Mouse (Mus musculus) T-helper 1 cell (primary cell): ENCODE measurements around the gene Rps6kc1.

Source experiments
- in situ Hi-C: fragments of 300-600 bp; cut with MboI, MseI; formaldehyde crosslinking; loops from one replicate; pipeline ENCODE4 v1.15.1; 2025; ENCODE audit warnings: high pct_unique_total_duplicates

Rps6kc1 gene

GRCm38 (mm10) chr1:190911415-190912123, at the start of gene Rps6kc1:
Rps6kc1 (minus strand) TSS chr1:190911770.
- in situ Hi-C loops, result loop anchor here (25.0 kb wide), 1 partner anchor 1851 kb away; the partner anchor contains the start of gene Hhat

DNA sequence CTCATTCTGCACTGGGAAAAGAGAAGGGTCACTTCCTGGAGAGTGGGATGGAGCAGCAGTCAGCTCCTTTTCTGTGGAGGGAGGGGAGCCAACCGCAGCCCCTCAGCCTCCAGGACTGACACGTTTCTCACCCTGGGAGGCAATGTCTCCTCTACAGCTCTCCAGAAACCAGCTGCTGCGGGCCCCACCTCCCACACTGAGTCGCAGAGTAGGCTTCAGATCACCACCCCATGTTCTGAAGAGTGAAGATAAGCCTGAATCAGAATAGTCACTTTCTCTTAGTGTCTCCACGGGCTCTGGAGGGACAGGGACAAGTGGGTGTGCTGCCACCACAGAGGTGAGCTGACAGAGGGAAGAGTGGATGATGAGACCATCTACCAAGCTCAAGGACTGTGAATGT, 47.3 kb upstream of the Rps6kc1 start:
- in situ Hi-C loops, result loop anchor here (10.0 kb wide), 1 partner anchor 434 kb away; no protein-coding TSS in a partner anchor

DNA sequence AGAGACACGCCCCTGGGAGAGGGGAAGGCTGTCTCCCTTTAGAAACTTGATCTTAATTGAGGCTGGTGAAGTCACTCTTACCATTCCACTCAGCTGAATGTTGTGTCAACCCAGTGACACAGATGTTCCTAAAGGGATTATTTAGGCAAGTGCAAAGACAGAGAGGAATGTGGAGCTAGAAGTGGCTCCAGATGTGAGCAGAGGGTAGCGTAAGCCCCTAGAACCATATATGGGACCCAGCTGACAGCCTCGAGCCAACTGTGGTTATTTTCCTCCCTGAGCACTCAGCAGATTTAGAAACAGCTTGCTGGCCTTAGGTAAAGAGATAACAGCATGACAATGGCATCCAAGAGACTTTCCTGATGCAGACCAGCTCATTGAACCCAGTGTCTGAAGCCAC, 41.4 kb upstream of the Rps6kc1 start:
- in situ Hi-C loops, result loop anchor here (10.0 kb wide), 1 partner anchor 428 kb away; no protein-coding TSS in a partner anchor

GRCm38 (mm10) chr1:190951014-190951413, 39.4 kb upstream of the Rps6kc1 start:
- in situ Hi-C loops, result loop anchor here (10.0 kb wide), 1 partner anchor 426 kb away; no protein-coding TSS in a partner anchor

GRCm38 (mm10) chr1:190948846-190949245, 37.3 kb upstream of the Rps6kc1 start:
- in situ Hi-C loops, result loop anchor here (10.0 kb wide), 1 partner anchor 136 kb away; no protein-coding TSS in a partner anchor

DNA sequence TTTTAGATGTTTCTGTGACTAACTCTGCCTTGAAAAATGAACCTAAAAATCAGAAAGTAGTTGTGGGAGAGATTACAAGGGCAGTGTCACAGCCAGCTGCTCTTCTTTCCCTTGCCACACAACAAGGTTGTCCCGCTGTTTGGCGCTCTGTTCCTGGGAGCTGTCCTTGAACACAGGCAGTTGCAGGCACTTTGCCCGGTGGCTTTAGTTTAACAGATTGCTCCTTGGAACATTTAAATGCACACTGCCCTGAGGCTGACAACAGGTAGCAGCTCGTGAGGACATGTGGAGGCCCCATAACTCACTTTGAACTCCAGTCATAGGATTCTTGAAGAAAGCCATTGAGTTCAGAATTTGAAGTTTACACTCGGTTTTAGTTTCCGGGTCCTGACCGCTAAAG, 36.9 kb upstream of the Rps6kc1 start:
- in situ Hi-C loops, result loop anchor here (10.0 kb wide), 1 partner anchor 136 kb away; no protein-coding TSS in a partner anchor

- in situ Hi-C loops, result loop anchor here (10.0 kb wide), 1 partner anchor 137 kb away; no protein-coding TSS in a partner anchor
Measured at GRCm38 (mm10) chr1:190947986-190948385, 36.4 kb upstream of the Rps6kc1 start.

DNA sequence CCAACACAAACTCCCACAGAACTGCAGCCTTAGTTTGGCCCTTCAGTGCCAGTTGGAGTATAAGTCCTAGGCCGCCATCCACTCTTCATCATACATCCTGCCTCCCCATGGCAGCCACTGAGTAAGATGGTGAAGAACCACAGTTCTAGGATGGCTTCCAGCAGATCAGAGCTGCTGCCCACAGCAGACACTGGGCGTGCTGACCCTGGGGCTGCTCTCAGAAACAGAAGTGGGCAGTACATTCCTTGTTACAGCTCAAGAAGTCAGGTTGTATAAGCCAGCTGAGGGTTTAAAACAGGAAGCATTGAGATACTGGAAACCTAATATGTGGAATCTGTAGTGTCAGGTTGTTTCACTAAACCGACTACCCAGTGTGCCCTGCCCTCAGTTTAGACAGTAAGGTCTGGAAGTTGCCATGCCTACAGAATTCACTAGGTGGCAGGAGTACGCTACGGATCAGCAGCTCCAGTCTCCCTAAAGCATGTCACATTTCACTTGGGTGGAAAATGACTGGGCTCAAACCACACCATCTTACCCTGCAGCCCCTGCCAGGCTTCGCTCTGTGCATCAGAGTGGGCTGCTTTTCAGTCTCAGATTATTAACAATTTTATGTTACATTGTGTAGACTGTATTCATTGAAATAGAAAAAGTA, 32.7 kb upstream of the Rps6kc1 start:
- in situ Hi-C loops, result loop anchor here (5.0 to 10.0 kb wide), 2 partner anchors 113 to 141 kb away; no protein-coding TSS in a partner anchor

GRCm38 (mm10) chr1:190939803-190940202, 28.2 kb upstream of the Rps6kc1 start:
- in situ Hi-C loops, result loop anchor here (5.0 to 10.0 kb wide), 2 partner anchors 117 to 145 kb away; no protein-coding TSS in a partner anchor

GRCm38 (mm10) chr1:190930181-190930580, 18.6 kb upstream of the Rps6kc1 start:
- in situ Hi-C loops, result no loop called here

- in situ Hi-C loops, result no loop called here
Measured at GRCm38 (mm10) chr1:190929010-190929695, 17.6 kb upstream of the Rps6kc1 start.

GRCm38 (mm10) chr1:190928370-190929009, 16.9 kb upstream of the Rps6kc1 start:
- in situ Hi-C loops, result no loop called here

GRCm38 (mm10) chr1:190927751-190928369, 16.3 kb upstream of the Rps6kc1 start:
- in situ Hi-C loops, result no loop called here

DNA sequence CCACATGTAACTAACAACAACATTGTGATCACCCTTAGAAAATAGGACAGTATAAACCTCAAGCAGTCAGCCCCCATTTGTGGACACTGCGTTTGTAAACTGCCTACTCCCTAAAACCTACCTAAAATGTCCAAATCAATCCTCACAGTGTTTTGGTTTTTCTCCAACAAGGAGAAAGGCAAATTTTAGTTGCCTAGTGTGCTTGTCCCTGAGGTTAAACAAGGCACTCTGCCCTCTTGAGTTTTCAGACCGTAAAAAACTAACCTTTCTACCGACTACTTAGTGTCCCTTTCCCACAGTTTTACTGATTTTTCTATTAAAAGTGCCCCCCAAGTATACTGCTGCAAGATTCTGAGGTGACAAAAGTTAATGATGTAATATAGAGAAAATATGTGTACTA, 15.7 kb upstream of the Rps6kc1 start:
- in situ Hi-C loops, result no loop called here

- in situ Hi-C loops, result loop anchor here (25.0 kb wide), 1 partner anchor 1837 kb away; the partner anchor contains the start of gene Hhat
Measured at GRCm38 (mm10) chr1:190924812-190925211, 13.2 kb upstream of the Rps6kc1 start, which contains the start of gene Angel2. Angel2 (plus strand) TSS chr1:190925112.

GRCm38 (mm10) chr1:190919725-190920469, 8.3 kb upstream of the Rps6kc1 start:
- in situ Hi-C loops, result loop anchor here (25.0 kb wide), 1 partner anchor 1842 kb away; the partner anchor contains the start of gene Hhat

GRCm38 (mm10) chr1:190918938-190919337, 7.4 kb upstream of the Rps6kc1 start:
- in situ Hi-C loops, result loop anchor here (25.0 kb wide), 1 partner anchor 1843 kb away; the partner anchor contains the start of gene Hhat

DNA sequence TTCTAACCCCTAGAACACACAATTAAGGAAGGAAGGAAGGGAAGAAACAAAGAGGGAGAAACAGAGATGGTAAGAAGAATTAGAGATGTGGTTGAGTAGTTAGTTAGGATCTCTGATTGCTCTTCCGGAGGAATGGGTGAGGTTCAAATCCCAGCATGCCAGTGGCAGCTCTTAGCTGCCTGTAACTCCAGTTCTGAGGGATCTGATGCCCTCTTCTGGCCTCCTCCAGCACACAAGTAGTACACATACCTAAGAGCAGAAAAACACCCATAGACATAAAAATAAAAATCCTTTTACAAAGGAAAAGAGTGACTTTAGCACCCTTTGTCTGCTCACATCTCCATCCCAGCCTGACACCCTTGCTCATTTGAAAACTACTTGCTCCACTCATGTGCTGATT, 1.1 kb upstream of the Rps6kc1 start:
- in situ Hi-C loops, result loop anchor here (25.0 kb wide), 1 partner anchor 1850 kb away; the partner anchor contains the start of gene Hhat

GRCm38 (mm10) chr1:190910836-190911235, 734 bp downstream of the Rps6kc1 start:
- in situ Hi-C loops, result loop anchor here (25.0 kb wide), 1 partner anchor 1851 kb away; the partner anchor contains the start of gene Hhat

- in situ Hi-C loops, result loop anchor here (25.0 kb wide), 1 partner anchor 1858 kb away; the partner anchor contains the start of gene Hhat
Measured at GRCm38 (mm10) chr1:190904714-190905113, 6.9 kb downstream of the Rps6kc1 start.
